Mouse (Mus musculus): ENCODE data around the gene Lrrc20. TPM values are rescaled to one million over a fixed set of nuclear protein-coding genes. Genes with fewer than 3 reads are reported as not detected.
"Not testable (repeated sequence)": the region's sequence is repeated elsewhere in the genome, so short reads cannot be mapped to it uniquely, and the experiment has no call there.

The Lrrc20 gene
- total RNA-seq (2021), result 10 to 100 TPM; 18.7 to 21.7 TPM
- long read RNA-seq, experiment 1, transcript Lrrc20-201 (5 exons, 3,216 nt), result major isoform, 7 of 18 reads
- long read RNA-seq, experiment 1, partial matches to known transcripts, result 8 of 18 reads
- long read RNA-seq, experiment 1, other reads (novel, unspliced or antisense), result 3 of 18 reads
- long read RNA-seq, experiment 2, partial matches to known transcripts, result 0 of 9 reads
- long read RNA-seq, experiment 2, other reads (novel, unspliced or antisense), result 7 of 9 reads

- DNase-seq (ENCODE audit: low spot score in 2 of 2), result peak; percentile 88 to 97
These were observed at the start of gene Lrrc20 for GRCm38 (mm10) chr10:61475594-61476439. TSS of gene Lrrc20 (plus strand) at chr10:61475801.

GRCm38 (mm10) chr10:61426251-61426757, 49.3 kb upstream of the Lrrc20 start:
- DNase-seq (ENCODE audit: low spot score in 2 of 2), result no peak

- no peak for DNase-seq (ENCODE audit: low spot score in 2 of 2)
These were observed 47.6 kb upstream of the Lrrc20 start for GRCm38 (mm10) chr10:61427951-61428350.

- DNase-seq (ENCODE audit: low spot score in 2 of 2), result no peak
These were observed 47.2 kb upstream of the Lrrc20 start for GRCm38 (mm10) chr10:61428416-61428815.

- no peak for DNase-seq (ENCODE audit: low spot score in 2 of 2)
These were observed 46.6 kb upstream of the Lrrc20 start for GRCm38 (mm10) chr10:61429043-61429442.

GRCm38 (mm10) chr10:61431375-61431774, 44.2 kb upstream of the Lrrc20 start:
- peak; percentile 77 to 85 for DNase-seq (ENCODE audit: low spot score in 2 of 2)

GRCm38 (mm10) chr10:61440202-61440800, 35.3 kb upstream of the Lrrc20 start:
- no peak for DNase-seq (ENCODE audit: low spot score in 2 of 2)

GRCm38 (mm10) chr10:61443456-61443855, 32.1 kb upstream of the Lrrc20 start:
- no peak for DNase-seq (ENCODE audit: low spot score in 2 of 2)

- no peak for DNase-seq (ENCODE audit: low spot score in 2 of 2)
These were observed 31.7 kb upstream of the Lrrc20 start for GRCm38 (mm10) chr10:61443876-61444275.

GRCm38 (mm10) chr10:61445016-61445415, 30.6 kb upstream of the Lrrc20 start:
- DNase-seq (ENCODE audit: low spot score in 2 of 2), result no peak

- DNase-seq (ENCODE audit: low spot score in 2 of 2), result no peak
These were observed 27.8 kb upstream of the Lrrc20 start for GRCm38 (mm10) chr10:61447581-61448353.

GRCm38 (mm10) chr10:61448834-61449233, 26.8 kb upstream of the Lrrc20 start:
- DNase-seq (ENCODE audit: low spot score in 2 of 2), result no peak

- DNase-seq (ENCODE audit: low spot score in 2 of 2), result no peak
These were observed 24.1 kb upstream of the Lrrc20 start for GRCm38 (mm10) chr10:61451463-61451930.

- DNase-seq (ENCODE audit: low spot score in 2 of 2), result peak; percentile 46 to 48
These were observed 23.5 kb upstream of the Lrrc20 start for GRCm38 (mm10) chr10:61451931-61452617.

GRCm38 (mm10) chr10:61452645-61453044, 23.0 kb upstream of the Lrrc20 start, which contains the start of gene Eif4ebp2:
TSS of gene Eif4ebp2 (minus strand) at chr10:61452661.
- DNase-seq (ENCODE audit: low spot score in 2 of 2), result peak; percentile 98 to 100

- not testable (repeated sequence) for DNase-seq (ENCODE audit: low spot score in 2 of 2)
These were observed 22.4 kb upstream of the Lrrc20 start for GRCm38 (mm10) chr10:61453171-61453570.

- DNase-seq (ENCODE audit: low spot score in 2 of 2), result no peak
These were observed 18.4 kb upstream of the Lrrc20 start for GRCm38 (mm10) chr10:61457182-61457581.

- DNase-seq (ENCODE audit: low spot score in 2 of 2), result no peak
These were observed 10.6 kb upstream of the Lrrc20 start for GRCm38 (mm10) chr10:61465009-61465408.

GRCm38 (mm10) chr10:61466242-61466641, 9.4 kb upstream of the Lrrc20 start:
- DNase-seq (ENCODE audit: low spot score in 2 of 2), result no peak

GRCm38 (mm10) chr10:61466873-61467272, 8.7 kb upstream of the Lrrc20 start:
- DNase-seq (ENCODE audit: low spot score in 2 of 2), result no peak
